Mouse (Mus musculus) right cerebral cortex, adult 2 months (tissue): ENCODE measurements around the gene Mrm1.

Source experiments
- DNase-seq, 2 experiments: peaks; one replicate each; pipeline ENCODE4 v3.0.0; 2021 to 2022; ENCODE audit warnings: low spot score in 2 of 2

Gene Mrm1

GRCm38 (mm10) chr11:84813724-84814510 is 5.4 kb downstream of the Mrm1 start:
- DNase-seq: peak; percentile 82 to 84

GRCm38 (mm10) chr11:84804373-84804772 is 14.9 kb downstream of the Mrm1 start:
- DNase-seq: no peak

GRCm38 (mm10) chr11:84797627-84798353 is 21.5 kb downstream of the Mrm1 start:
- DNase-seq: peak; percentile 76 to 84

- no peak for DNase-seq
Measured at GRCm38 (mm10) chr11:84797026-84797425, 22.3 kb downstream of the Mrm1 start.

GRCm38 (mm10) chr11:84794496-84795113 is 24.7 kb downstream of the Mrm1 start:
- DNase-seq: peak; percentile 84 to 86

- no peak for DNase-seq
Measured at GRCm38 (mm10) chr11:84793545-84793944, 25.8 kb downstream of the Mrm1 start.

- no peak for DNase-seq
Measured at GRCm38 (mm10) chr11:84790383-84790782, 28.9 kb downstream of the Mrm1 start.

- no peak for DNase-seq
Measured at GRCm38 (mm10) chr11:84780143-84780870, 39.0 kb downstream of the Mrm1 start.

GRCm38 (mm10) chr11:84775560-84775959 is 43.8 kb downstream of the Mrm1 start:
- no peak for DNase-seq

- DNase-seq: no peak
Measured at GRCm38 (mm10) chr11:84774870-84775514, 44.3 kb downstream of the Mrm1 start.

- no peak for DNase-seq
Measured at GRCm38 (mm10) chr11:84767898-84768297, 51.4 kb downstream of the Mrm1 start.

- DNase-seq: no peak
Measured at GRCm38 (mm10) chr11:84765125-84765524, 54.2 kb downstream of the Mrm1 start.

GRCm38 (mm10) chr11:84764527-84764961 is 54.8 kb downstream of the Mrm1 start:
- DNase-seq: no peak

GRCm38 (mm10) chr11:84764116-84764515 is 55.2 kb downstream of the Mrm1 start:
- no peak for DNase-seq
